Mouse (Mus musculus): ENCODE data around the gene Phactr2.
A peak's percentile ranks its signal among the peaks of the same experiment; 100 is the strongest.
"Not testable (repeated sequence)": the region's sequence is repeated elsewhere in the genome, so short reads cannot be mapped to it uniquely, and the experiment has no call there.

Gene Phactr2

DNA sequence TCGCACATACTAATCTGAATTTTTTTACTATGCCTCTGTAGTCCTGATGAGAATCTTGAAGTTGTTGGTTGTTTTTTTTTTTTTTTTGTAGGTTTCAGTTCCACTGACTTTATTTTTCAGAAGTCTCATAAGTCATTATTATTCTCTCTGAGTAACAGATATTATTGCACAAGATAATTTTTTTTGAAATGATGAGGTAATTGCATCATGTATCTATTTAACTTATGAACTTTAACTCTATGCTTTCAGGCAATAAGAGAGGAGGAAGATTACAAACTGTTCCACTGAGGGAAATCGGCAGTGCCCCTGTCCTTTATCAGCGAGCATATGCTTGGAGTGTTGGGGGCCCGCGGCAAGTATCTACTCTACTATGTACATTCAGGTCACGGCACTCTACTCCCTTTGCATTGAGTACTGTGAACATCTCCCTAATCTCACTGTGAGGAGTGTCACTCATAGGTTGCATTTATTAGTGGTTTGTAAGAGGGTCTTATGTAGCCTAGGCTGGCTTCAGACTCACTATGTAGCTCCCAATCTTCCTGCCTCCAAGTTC is 272.4 kb downstream of the Phactr2 start:
- no peak for DNase-seq

DNA sequence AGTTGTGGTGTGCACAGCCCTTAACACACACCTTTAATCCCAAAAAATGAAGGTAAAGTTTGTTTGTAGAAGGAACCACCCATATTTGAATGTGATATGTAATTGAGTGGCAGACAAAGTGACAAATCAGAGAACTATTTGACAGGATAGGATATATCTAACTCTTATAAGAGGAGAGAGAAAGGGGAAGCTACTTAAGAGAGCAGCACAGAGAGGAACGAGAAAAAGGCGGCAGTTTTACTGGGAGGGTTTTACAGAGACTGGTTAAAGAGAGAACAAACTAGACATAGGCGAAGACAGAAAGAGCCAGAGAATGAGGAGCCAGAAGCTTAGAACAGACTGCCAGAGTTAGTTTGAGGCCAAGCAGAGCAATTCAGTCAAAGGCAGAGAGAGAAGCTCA is 273.4 kb downstream of the Phactr2 start:
- DNase-seq = no peak

DNA sequence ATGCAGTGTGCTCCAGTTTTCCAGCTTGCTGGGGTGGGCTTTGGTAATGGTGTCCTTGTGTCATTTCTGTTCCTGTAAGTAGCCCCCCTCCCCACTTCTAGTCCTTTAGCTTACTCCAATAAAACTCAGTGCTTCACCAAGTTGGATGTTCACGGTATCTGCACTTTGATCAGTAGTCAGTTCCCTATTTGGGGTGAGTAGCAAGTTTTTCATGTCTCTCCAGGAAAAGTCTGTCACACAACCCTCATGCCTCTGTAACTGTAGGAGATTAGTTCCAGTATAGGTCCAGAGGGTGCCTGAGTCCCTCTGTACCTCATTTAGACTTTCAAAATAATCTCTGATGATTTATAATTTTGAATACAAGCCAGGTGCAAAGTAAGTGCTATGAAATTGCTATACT is 275.0 kb downstream of the Phactr2 start:
- DNase-seq = no peak

DNA sequence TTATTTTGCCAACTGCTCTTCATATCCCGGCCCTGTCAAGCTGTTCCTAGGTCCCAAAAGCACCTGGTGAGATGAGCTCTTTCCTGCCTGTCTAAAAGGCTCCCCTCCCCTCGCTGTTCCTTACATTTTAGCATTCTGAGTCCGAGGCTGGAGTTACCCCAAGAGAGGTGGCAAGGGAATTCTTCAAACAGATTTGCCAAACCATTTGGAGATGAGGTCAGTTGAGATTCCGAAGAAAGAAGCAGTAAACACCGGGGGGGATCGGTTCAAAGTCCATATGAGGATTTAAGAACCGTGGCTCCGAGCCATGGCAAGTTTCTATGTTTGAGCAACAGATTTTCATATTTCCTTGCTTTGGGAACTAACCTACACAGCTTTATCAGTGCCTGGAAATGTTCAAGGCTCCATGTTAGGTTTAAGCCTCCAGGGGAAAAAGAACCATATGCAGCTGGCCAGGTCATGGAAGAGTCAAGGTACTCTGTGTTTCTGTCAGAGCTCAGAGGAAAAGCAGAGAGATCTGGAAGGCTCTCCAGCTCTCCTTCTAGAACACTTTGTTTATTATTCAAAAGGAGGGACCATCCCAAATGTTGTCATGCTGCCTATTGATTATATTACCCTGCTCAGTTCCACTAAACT is 277.2 kb downstream of the Phactr2 start:
- no peak for DNase-seq

GRCm38 (mm10) chr10:13193496-13193895 is 280.7 kb downstream of the Phactr2 start:
- DNase-seq = not testable (repeated sequence)

DNA sequence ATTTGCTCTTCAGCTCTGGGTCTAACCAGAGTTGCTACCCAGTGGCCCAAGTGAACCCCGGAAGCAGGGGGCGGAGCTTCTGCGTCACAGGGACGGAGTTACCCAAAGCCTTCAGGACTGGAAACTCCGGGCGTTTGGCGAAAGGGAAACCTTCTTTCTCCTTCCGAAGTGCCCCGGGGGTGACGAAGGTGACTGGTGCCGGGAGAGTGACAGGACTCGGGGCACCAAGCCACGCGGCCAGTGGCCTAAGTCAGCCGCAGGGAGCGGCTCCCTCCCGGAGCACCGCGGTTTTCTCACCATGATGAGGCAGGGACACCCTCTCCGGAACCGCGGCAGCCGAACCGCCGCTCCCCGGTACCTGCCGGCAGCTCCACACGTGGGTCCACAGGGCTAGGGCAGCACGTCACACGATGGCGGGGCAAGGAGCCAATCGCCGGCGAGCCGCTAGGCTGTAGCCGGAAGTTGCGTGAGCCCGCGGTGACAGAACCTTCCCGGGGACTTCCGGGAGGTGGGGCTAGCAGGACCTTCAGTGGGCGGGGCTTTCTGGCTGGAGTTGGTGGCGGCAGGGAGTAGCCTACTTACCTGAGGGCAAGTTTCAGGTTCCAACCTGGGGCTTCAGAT is 281.4 kb downstream of the Phactr2 start, which contains the start of gene Ltv1:
Gene Ltv1, minus strand, starts transcription at position 438 of the 621 bp plus-strand sequence.
- DNase-seq = peak; percentile 98

DNA sequence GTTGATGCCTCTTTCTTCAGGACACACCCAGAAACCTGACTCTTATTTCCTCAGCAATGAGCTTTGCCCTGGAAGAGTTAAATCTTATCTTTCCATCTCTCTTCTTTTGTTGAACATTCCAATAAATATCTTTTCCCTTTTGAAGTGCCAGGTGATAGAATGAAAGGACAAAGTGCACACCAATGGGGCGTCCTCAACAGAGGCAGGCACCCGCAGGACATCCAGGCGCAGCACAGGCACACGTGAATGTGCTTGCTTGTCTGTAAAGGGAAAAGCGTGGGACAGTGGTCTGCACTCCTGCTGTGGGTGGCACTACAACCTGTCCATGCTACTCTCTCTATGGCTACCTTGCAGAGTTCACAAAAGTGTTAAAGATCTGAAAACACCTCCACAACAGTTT is 284.3 kb downstream of the Phactr2 start:
- DNase-seq = no peak

DNA sequence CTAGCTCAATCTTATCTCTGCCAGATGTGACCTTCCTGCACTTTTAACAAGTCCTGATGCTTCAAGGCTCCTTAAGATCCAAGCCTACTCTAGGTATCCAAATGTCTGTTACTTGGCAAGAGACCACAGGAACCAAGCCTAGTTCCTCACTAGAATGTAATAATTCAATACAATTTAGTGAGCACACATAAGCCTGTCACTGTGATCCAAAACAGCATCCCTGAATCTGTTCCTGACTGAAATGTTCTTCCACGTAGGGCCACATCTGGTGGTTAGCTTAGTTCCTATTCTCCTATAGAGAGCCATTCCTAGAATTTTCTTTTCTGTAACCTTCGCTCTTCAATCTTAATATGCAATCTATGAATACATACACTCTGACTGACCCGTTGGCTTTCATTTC is 287.5 kb downstream of the Phactr2 start:
- DNase-seq = no peak

- no peak for DNase-seq
These were observed 289.9 kb downstream of the Phactr2 start for GRCm38 (mm10) chr10:13184170-13184766.

GRCm38 (mm10) chr10:13180211-13180610 is 294.0 kb downstream of the Phactr2 start:
- DNase-seq = no peak

GRCm38 (mm10) chr10:13177973-13178624 is 296.1 kb downstream of the Phactr2 start, which contains the start of gene Zc2hc1b:
Gene Zc2hc1b, minus strand, starts transcription at chr10:13178023.
- DNase-seq = no peak

DNA sequence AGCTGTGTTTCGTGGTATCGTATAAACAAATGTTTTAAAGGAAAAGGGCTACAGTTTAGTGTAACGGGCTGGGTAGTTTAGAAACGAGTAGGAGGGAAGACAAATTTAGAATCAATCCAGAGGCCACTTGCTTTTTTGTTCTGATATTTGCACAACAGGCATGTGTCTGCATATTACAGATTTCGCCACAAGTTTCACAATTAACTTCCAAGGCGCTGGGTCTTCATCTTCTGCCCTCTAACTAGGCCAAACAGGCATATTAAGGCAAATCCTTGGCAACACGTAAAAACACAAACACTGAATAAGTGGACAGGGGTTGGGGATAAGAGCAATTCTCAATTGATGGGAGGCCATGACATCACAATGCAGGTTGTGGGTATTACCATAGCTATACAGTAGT is 298.3 kb downstream of the Phactr2 start:
- no peak for DNase-seq

DNA sequence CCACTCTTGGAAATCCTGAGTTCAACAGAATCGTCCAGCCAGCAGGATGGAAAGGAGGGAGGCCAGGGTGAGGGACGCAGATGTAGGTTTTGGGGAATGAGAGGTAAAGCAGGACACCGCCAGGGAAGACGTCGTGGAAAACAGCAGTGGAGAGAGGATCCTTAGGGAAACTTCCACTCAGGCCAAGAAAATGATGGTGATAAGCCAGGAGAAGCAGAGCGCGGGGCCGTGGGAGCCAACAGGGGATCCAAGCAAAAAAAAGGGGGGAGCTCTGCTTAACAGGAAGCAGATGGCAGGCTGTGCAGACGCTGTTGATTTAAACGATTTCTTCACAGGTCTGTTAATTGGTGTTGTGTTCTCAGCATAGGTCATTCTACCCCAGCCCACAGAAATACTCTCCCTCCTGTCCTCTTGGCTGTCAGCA is 301.4 kb downstream of the Phactr2 start:
- peak; percentile 14 for DNase-seq

- no peak for DNase-seq
These were observed 302.8 kb downstream of the Phactr2 start for GRCm38 (mm10) chr10:13171461-13171860.

- DNase-seq = no peak
These were observed 303.3 kb downstream of the Phactr2 start for GRCm38 (mm10) chr10:13170739-13171448.

DNA sequence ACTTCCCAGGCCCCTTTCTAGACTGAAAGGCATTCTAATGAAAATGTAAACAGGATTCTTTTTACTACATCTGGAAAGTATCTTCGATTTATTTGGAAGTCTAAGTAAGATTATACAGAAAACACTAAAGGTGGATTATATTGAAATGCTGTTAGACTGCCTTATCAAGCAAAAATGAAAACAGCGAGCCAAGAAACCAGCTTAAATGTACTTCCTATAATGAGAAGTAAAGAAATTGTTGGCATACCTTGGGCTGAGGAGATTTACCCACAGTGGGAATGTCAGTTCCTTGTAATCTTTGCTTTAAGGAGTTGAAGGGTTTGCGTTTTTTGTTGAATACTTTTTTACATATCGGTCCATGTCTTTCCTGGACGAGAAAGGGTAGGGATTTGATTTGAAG is 305.8 kb downstream of the Phactr2 start:
- no peak for DNase-seq

GRCm38 (mm10) chr10:13162031-13162430 is 312.2 kb downstream of the Phactr2 start:
- DNase-seq = no peak

- no peak for DNase-seq
These were observed 313.3 kb downstream of the Phactr2 start for GRCm38 (mm10) chr10:13160913-13161312.

Measured in kidney, postnatal 10 days (tissue).